Mouse (Mus musculus) stomach, embryonic 14.5 days (tissue): ENCODE data around the gene Aknad1. TPM values are rescaled to one million over a fixed set of nuclear protein-coding genes. Genes with fewer than 3 reads are reported as not detected.

Experiments
- ATAC-seq: fragments of 200-750 bp; cut with Nextera tagmentation; 2 replicates; pipeline ENCODE4 v1.8.0; 2017; ENCODE audit warnings: low read depth, moderate TSS enrichment; ENCODE audit not compliant: insufficient number of reproducible peaks, insufficient read depth, low FRiP score
- H3K27ac ChIP-seq: fragments of 300-500 bp; sonication (generic); 2 replicates; pipeline ENCODE4 v1.5.1; 2014; ENCODE audit warnings: mild to moderate bottlenecking, low read length, moderate library complexity, mixed read lengths
- H3K27me3 ChIP-seq: fragments of 300-500 bp; sonication (generic); 2 replicates; pipeline ENCODE4 v1.6.1; 2014; ENCODE audit warnings: low read length, control low read depth, mixed read lengths; ENCODE audit not compliant: control insufficient read depth, insufficient read depth
- H3K36me3 ChIP-seq: fragments of 300-500 bp; sonication (generic); 2 replicates; pipeline ENCODE4 v1.6.1; 2014; ENCODE audit warnings: mild to moderate bottlenecking, control low read depth, low read length, moderate library complexity, mixed read lengths; ENCODE audit not compliant: control insufficient read depth, insufficient read depth
- H3K4me1 ChIP-seq: fragments of 300-500 bp; sonication (generic); 2 replicates; pipeline ENCODE4 v1.6.1; 2014; ENCODE audit warnings: low read length, control low read depth, mixed read lengths; ENCODE audit not compliant: control insufficient read depth, insufficient read depth
- H3K4me2 ChIP-seq: fragments of 300-500 bp; sonication (generic); replicated peaks from 2 replicates; pipeline ENCODE4 v1.6.1; 2014; ENCODE audit warnings: low read depth, low read length, control low read depth
- H3K4me3 ChIP-seq: fragments of 300-500 bp; sonication (generic); 2 replicates; pipeline ENCODE4 v1.5.1; 2014; ENCODE audit warnings: low read depth, low read length, control low read depth
- H3K9ac ChIP-seq: fragments of 300-500 bp; sonication (generic); replicated peaks from 2 replicates; pipeline ENCODE4 v1.6.1; 2014; ENCODE audit warnings: low read depth, mild to moderate bottlenecking, control low read depth, low read length, moderate library complexity, mixed read lengths
- H3K9me3 ChIP-seq: fragments of 300-500 bp; sonication (generic); 2 replicates; pipeline ENCODE4 v1.6.1; 2016; ENCODE audit warnings: low read depth, low read length, control low read depth; ENCODE audit not compliant: control insufficient read depth
- WGBS: fragments of 180-500 bp; shearing (Covaris S2); extraction: QIAGEN DNeasy Blood & Tissue Kit; methylation state at CpG from one replicate; pipeline ENCODE4 v1.1.7; 2014; 5-methylcytosine and 5-hydroxymethylcytosine counted together
- polyA plus RNA-seq: library from polyadenylated mRNA; unstranded; fragments of >200 nt; fragmentation: Nextera tagmentation; extraction: Ambion mirVana; gene quantifications from 2 replicates; pipeline ENCODE4 v1.2.1, GENCODE M21; 2014

Gene Aknad1
- polyA plus RNA-seq, 1 experiment from 2014 or later = 0.41 TPM

GRCm38 (mm10) chr3:108767416-108767815 lies 28.0 kb downstream of the Aknad1 start:
- ATAC-seq = no peak
- Histone ChIP-seq H3K27ac (no peak overlapping the region), H3K27me3 (no peaks in the 10 kb centered on the region), H3K4me1 (0 out of 2 replicates have a peak, but pooled peaks cover 3% of the 10 kb centered on the region), H3K36me3 (no peaks in the 10 kb centered on the region), H3K4me3 (no peak overlapping the region), H3K9ac (no peak overlapping the region), H3K9me3 (no peaks in the 10 kb centered on the region), H3K4me2 (no peak overlapping the region)
- WGBS = 64% methylated on average over 10 of the region's 10 CpGs

GRCm38 (mm10) chr3:108769547-108769946 lies 30.1 kb downstream of the Aknad1 start:
- H3K27me3 ChIP-seq = no peaks in the 10 kb centered on the region
- H3K4me1 ChIP-seq = 0 out of 2 replicates have a peak, but pooled peaks cover 3% of the 10 kb centered on the region
- H3K27ac ChIP-seq = no peak overlapping the region
- WGBS = 64% methylated on average over 6 of the region's 6 CpGs
- no peak overlapping the region for H3K4me2 ChIP-seq
- H3K9ac ChIP-seq = no peak overlapping the region
- no peaks in the 10 kb centered on the region for H3K9me3 ChIP-seq
- no peak overlapping the region for H3K4me3 ChIP-seq
- no peak for ATAC-seq
- no peaks in the 10 kb centered on the region for H3K36me3 ChIP-seq

- H3K4me2 ChIP-seq = no peak overlapping the region
- WGBS = 14% methylated on average over 6 of the region's 6 CpGs
These were observed 31.4 kb downstream of the Aknad1 start for GRCm38 (mm10) chr3:108770725-108771368.

GRCm38 (mm10) chr3:108772211-108772610 lies 32.8 kb downstream of the Aknad1 start:
- H3K4me2 ChIP-seq = no peak overlapping the region
- H3K27ac ChIP-seq = no peak overlapping the region
- no peaks in the 10 kb centered on the region for H3K9me3 ChIP-seq
- no peak for ATAC-seq
- H3K27me3 ChIP-seq = no peaks in the 10 kb centered on the region
- 0 out of 2 replicates have a peak, but pooled peaks cover 3% of the 10 kb centered on the region for H3K4me1 ChIP-seq
- no peak overlapping the region for H3K4me3 ChIP-seq
- 87% methylated on average over 13 of the region's 13 CpGs for WGBS
- H3K36me3 ChIP-seq = no peaks in the 10 kb centered on the region
- H3K9ac ChIP-seq = no peak overlapping the region

More at GRCm38 (mm10) chr3:108770725-108771368, 31.4 kb downstream of the Aknad1 start:
- Histone ChIP-seq H3K4me3 (no peak overlapping the region), H3K36me3 (no peaks in the 10 kb centered on the region), H3K4me1 (0 out of 2 replicates have a peak, but pooled peaks cover 3% of the 10 kb centered on the region), H3K27ac (peak overlapping the region; percentile 84), H3K9me3 (no peaks in the 10 kb centered on the region), H3K9ac (no peak overlapping the region), H3K27me3 (no peaks in the 10 kb centered on the region)
- peak; percentile 74 for ATAC-seq

DNA sequence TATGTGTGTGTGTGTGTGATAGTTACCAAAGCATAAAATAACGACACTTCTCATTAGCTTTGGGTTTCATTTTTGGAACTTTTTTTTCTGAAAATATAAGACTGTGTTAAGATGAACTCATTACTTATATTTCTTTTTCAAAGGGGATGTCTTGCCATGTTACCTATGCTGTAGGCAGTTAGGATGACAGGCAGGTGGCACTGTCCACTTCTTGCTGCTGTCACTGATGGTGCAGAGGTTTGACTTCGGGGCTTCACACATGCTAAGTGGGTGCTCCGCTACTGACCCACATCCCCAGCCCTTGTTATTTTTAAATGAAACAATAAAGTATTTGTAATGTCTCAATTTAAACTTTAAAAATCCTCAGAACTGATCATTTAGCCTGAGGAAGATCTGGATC lies 33.4 kb downstream of the Aknad1 start:
- no peak for ATAC-seq
- 92% methylated on average over 3 of the region's 3 CpGs for WGBS
- H3K36me3 ChIP-seq = no peaks in the 10 kb centered on the region

DNA sequence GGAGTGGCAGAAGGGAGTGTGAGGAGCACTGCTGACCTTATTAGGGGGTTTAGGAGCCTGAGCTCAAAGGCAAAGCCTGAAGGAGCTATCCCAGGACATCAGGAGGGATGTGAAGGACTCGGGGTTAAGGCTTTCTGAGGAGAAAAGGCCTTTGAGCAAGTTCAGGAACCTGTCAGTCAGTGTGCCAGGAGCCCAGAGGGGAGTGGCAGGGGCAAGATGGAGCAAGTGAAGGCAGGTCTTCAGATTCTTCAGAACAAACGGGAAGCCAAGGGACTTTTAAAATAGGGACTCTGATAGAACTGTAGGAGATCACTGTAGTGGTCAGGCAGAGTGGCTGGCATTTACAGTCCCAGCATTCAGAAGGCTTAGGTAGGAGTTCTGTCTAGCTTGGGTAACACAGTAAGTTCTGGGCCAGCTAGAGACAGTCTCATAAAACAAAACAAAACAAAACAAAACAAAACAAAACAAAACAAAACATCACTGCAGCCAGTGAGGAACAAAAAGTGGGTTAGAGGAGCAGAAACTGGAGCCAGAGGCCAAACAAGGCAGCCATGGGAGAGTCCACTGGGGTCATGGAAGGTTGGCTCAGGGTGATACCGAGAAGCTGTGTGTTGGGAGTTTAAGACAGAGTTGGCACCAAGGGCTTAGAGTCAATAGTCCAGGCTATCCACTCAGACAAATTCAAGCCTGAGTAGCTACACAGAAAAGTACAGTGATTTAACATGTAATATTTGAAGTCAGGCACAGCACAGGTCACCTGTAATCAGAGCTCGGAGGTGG lies 39.5 kb downstream of the Aknad1 start:
- Histone ChIP-seq H3K4me3 (no peak overlapping the region), H3K4me2 (no peak overlapping the region), H3K27me3 (no peaks in the 10 kb centered on the region), H3K9ac (no peak overlapping the region), H3K4me1 (peaks cover 7% of the 10 kb centered on the region; the same call in 1 of the 2 replicates), H3K27ac (no peak overlapping the region), H3K9me3 (no peaks in the 10 kb centered on the region), H3K36me3 (no peaks in the 10 kb centered on the region)
- 62% methylated on average over 4 of the region's 4 CpGs for WGBS
- ATAC-seq = no peak

More for the DNA sequence above, 33.4 kb downstream of the Aknad1 start:
- Histone ChIP-seq H3K9me3 (no peaks in the 10 kb centered on the region), H3K27ac (no peak overlapping the region), H3K4me2 (no peak overlapping the region), H3K9ac (no peak overlapping the region), H3K4me1 (0 out of 2 replicates have a peak, but pooled peaks cover 3% of the 10 kb centered on the region), H3K4me3 (no peak overlapping the region), H3K27me3 (no peaks in the 10 kb centered on the region)

DNA sequence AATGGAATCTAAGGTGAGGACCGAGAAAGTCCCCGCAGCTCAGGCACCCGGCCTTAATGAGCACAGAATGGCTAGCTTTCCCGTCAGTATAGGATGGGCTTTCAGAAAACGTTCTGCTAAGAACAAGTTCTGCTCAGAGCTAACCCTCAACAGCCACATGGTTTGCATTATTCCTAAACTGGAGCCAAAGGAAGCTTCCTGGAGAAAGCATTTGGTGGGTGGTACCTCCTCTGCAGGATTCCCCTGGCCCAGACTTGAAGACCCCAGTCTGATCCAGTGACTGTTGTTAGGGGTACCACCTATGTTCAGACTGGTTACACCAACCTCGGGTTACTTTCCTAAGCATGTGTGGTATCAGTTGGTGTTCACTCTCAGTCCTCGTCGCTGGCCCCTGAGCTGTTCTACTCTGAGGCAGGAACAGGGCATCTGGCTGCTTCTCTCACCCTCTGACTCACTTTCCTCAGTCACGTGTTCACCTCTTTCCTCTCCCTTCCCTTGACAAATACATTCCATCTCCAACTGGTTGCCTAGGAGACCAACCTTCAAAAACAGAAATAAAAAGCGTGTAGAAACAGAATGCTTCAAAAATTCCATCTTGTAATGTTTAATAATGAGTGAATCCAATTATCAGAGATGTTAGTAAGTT lies 41.9 kb downstream of the Aknad1 start:
- WGBS = 69% methylated on average over 10 of the region's 10 CpGs
- ATAC-seq = 0 out of 2 replicates have a peak, but pooled peaks have one; percentile 16

GRCm38 (mm10) chr3:108781884-108782270 lies 42.4 kb downstream of the Aknad1 start:
- Histone ChIP-seq H3K9me3 (no peaks in the 10 kb centered on the region), H3K9ac (no peak overlapping the region), H3K4me1 (peaks cover 7% of the 10 kb centered on the region; the same call in 1 of the 2 replicates), H3K36me3 (no peaks in the 10 kb centered on the region), H3K27me3 (no peaks in the 10 kb centered on the region), H3K4me2 (no peak overlapping the region), H3K27ac (no peak overlapping the region), H3K4me3 (no peak overlapping the region)
- ATAC-seq = no peak
- 78% methylated on average over 5 of the region's 5 CpGs for WGBS

More for the DNA sequence above, 41.9 kb downstream of the Aknad1 start:
- Histone ChIP-seq H3K4me1 (peaks cover 7% of the 10 kb centered on the region; the same call in 1 of the 2 replicates), H3K9me3 (no peaks in the 10 kb centered on the region), H3K4me2 (no peak overlapping the region), H3K4me3 (no peak overlapping the region), H3K9ac (no peak overlapping the region), H3K27me3 (no peaks in the 10 kb centered on the region), H3K27ac (no peak overlapping the region), H3K36me3 (no peaks in the 10 kb centered on the region)
